ENCODE assay signal across 16 mouse cellular contexts in genomic region chr13:83481310-83481709, GRCm38 (mm10). TPM values are rescaled to one million over a fixed set of nuclear protein-coding genes. Genes with fewer than 3 reads are reported as not detected.
DNase-seq lines count a peak whose midpoint lies in the region; ATAC-seq and TF ChIP-seq lines count a peak whose summit lies in the region.
"Had no signal": no experiment of that assay in that cellular context is flagged by ENCODE, and none has a peak within 500 bp of the region (broad histone marks: within the 10 kb centered on the region; RNA-seq: fewer than 3 reads in every experiment).

No protein-coding gene starts in this region.

- no peak for TF ChIP-seq POLR2A in lung, adult 2 months (IDR thresholded peaks at IDR 0.05; ENCODE audit: borderline replicate concordance, extremely low read depth, low read depth, low read length)

- no peaks in the 10 kb centered on the region for H3K4me1 ChIP-seq in lung, postnatal 0 days (ENCODE audit: insufficient read depth, low read depth, low read length)
- H3K4me1 ChIP-seq in lung, adult 2 months (ENCODE audit: control insufficient read depth, insufficient read depth, low read length) = no peaks in the 10 kb centered on the region
- H3K4me1 ChIP-seq in heart, embryonic 16.5 days (ENCODE audit: control insufficient read depth, insufficient read depth, low read length) = peaks cover 11% of the 10 kb centered on the region
- H3K4me1 ChIP-seq: embryonic facial prominence, embryonic 12.5 days; limb, embryonic 12.5 days; midbrain, embryonic 15.5 days; neural tube, embryonic 15.5 days had no signal

- TF ChIP-seq EP300 in lung, postnatal 0 days (IDR thresholded peaks at IDR 0.05) = no peak

- H3K4me3 ChIP-seq in lung, postnatal 0 days (ENCODE audit: low read depth, low read length) = no peak overlapping the region
- no peak overlapping the region for H3K4me3 ChIP-seq in lung, adult 2 months (replicated peaks; ENCODE audit: extremely low read depth, low read depth, low read length)
- no peak overlapping the region for H3K4me3 ChIP-seq in heart, embryonic 16.5 days (ENCODE audit: low read length)
- H3K4me3 ChIP-seq: embryonic facial prominence, embryonic 12.5 days; layer of hippocampus, adult 2 months; limb, embryonic 12.5 days; midbrain, embryonic 15.5 days; neural tube, embryonic 15.5 days had no signal

- WGBS in lung, postnatal 0 days = 43% methylated on average over 7 of the region's 7 CpGs
- WGBS in lung, adult 2 months = 55% methylated on average over 7 of the region's 7 CpGs
- 18% methylated on average over 7 of the region's 7 CpGs for WGBS in heart, embryonic 16.5 days

- no peak overlapping the region for H3K9ac ChIP-seq in lung, postnatal 0 days (replicated peaks; ENCODE audit: low read depth)
- H3K9ac ChIP-seq in heart, embryonic 16.5 days (ENCODE audit: low read length) = no peak overlapping the region
- H3K9ac ChIP-seq: embryonic facial prominence, embryonic 12.5 days; limb, embryonic 12.5 days; liver, postnatal 0 days; midbrain, embryonic 15.5 days; neural tube, embryonic 15.5 days had no signal

- H3K27ac ChIP-seq in lung, postnatal 0 days (ENCODE audit: low read length) = no peak overlapping the region
- peak overlapping the region; percentile 48 for H3K27ac ChIP-seq in heart, embryonic 16.5 days (ENCODE audit: low read length)
- H3K27ac ChIP-seq: embryonic facial prominence, embryonic 12.5 days; layer of hippocampus, adult 2 months; limb, embryonic 12.5 days; midbrain, embryonic 15.5 days; neural tube, embryonic 15.5 days had no signal

- H3K4me2 ChIP-seq in lung, postnatal 0 days (replicated peaks; ENCODE audit: low read depth, low read length) = no peak overlapping the region
- peak overlapping the region; percentile 3 for H3K4me2 ChIP-seq in heart, embryonic 16.5 days (ENCODE audit: low read depth, low read length)
- H3K4me2 ChIP-seq: embryonic facial prominence, embryonic 12.5 days; limb, embryonic 12.5 days; midbrain, embryonic 15.5 days; neural tube, embryonic 15.5 days had no signal

- peak; percentile 6 to 8 for DNase-seq in heart, adult 9 months (ENCODE audit: low spot score in 2 of 2)
- DNase-seq in heart, adult 11 months = no peak
- peak; percentile 34 for DNase-seq in lung, postnatal 0 days (ENCODE audit: low spot score)
- DNase-seq in lung, adult 2 months = no peak
- peak; percentile 15 for DNase-seq in telencephalon, adult 2 months (ENCODE audit: low read depth, low spot score)
- DNase-seq: adrenal gland, postnatal 10 days; cerebellum, adult 18-20 months; kidney, adult 18-20 months; liver, postnatal 0 days had no signal

- H3K9me3 ChIP-seq in lung, postnatal 0 days (ENCODE audit: low read length) = no peaks in the 10 kb centered on the region
- no peaks in the 10 kb centered on the region for H3K9me3 ChIP-seq in heart, embryonic 16.5 days (replicated peaks; ENCODE audit: control insufficient read depth, low read length)
- H3K9me3 ChIP-seq: embryonic facial prominence, embryonic 12.5 days; limb, embryonic 12.5 days; midbrain, embryonic 15.5 days; neural tube, embryonic 15.5 days had no signal

- ATAC-seq in lung, postnatal 0 days = no peak; the same call in 1 of the 2 replicates
- no peak for ATAC-seq in heart, embryonic 16.5 days (replicated peaks; ENCODE audit: extremely low read depth, insufficient read depth, low FRiP score)
- no peak for ATAC-seq in monocyte, adult 5-6 weeks (replicated peaks; ENCODE audit: insufficient number of reproducible peaks, low FRiP score, low TSS enrichment, poor library complexity, severe bottlenecking)
- ATAC-seq: liver, postnatal 0 days; midbrain, embryonic 15.5 days had no signal

- no peak for TF ChIP-seq CTCF in lung, postnatal 0 days (IDR thresholded peaks at IDR 0.05)
- no peak for TF ChIP-seq CTCF in lung, adult 2 months (IDR thresholded peaks at IDR 0.05; ENCODE audit: insufficient read depth, low read length)

- H3K27me3 ChIP-seq in lung, postnatal 0 days (replicated peaks; ENCODE audit: insufficient read depth, low read length) = no peaks in the 10 kb centered on the region
- no peaks in the 10 kb centered on the region for H3K27me3 ChIP-seq in heart, embryonic 16.5 days (ENCODE audit: control insufficient read depth, insufficient read depth, low read length)
- H3K27me3 ChIP-seq: embryonic facial prominence, embryonic 12.5 days; limb, embryonic 12.5 days; midbrain, embryonic 15.5 days; neural tube, embryonic 15.5 days had no signal

- H3K36me3 ChIP-seq in lung, postnatal 0 days (ENCODE audit: insufficient read depth, low read length) = no peaks in the 10 kb centered on the region
- H3K36me3 ChIP-seq in heart, embryonic 16.5 days (ENCODE audit: control insufficient read depth, insufficient read depth) = no peaks in the 10 kb centered on the region
- H3K36me3 ChIP-seq: embryonic facial prominence, embryonic 12.5 days; limb, embryonic 12.5 days; midbrain, embryonic 15.5 days; neural tube, embryonic 15.5 days had no signal

RNA-seq across cellular contexts. Expression of gene Mef2c, which starts 22.5 kb away (rescaled TPM):
- polyA plus RNA-seq in lung, postnatal 0 days (2015; fragmentation: Nextera tagmentation; extraction: Ambion mirVana) = 35.3 and 45.9 TPM in 2 replicates
- polyA plus RNA-seq in lung, adult 2 months (2012; rRNA removed) = 18.0 and 36.8 TPM in 2 replicates
- 89.6 and 116 TPM in 2 replicates for polyA plus RNA-seq in heart, embryonic 16.5 days (2015; fragmentation: Nextera tagmentation; extraction: Ambion mirVana)
- total RNA-seq in monocyte, adult 5-6 weeks (2017) = 206 to 301 TPM (median 262 TPM) in 3 replicates

Comparison
In these comparisons a context has a peak if more than half of its experiments do, and no peak if none do; other contexts are left out.
1. DNase-seq: peak in heart, adult 9 months (2 of 2), lung, postnatal 0 days (single experiment) and telencephalon, adult 2 months (single experiment); none in heart, adult 11 months (single experiment) and lung, adult 2 months (single experiment).